Comparison of ENCODE assay signal across 23 mouse cellular contexts in the genomic region with DNA sequence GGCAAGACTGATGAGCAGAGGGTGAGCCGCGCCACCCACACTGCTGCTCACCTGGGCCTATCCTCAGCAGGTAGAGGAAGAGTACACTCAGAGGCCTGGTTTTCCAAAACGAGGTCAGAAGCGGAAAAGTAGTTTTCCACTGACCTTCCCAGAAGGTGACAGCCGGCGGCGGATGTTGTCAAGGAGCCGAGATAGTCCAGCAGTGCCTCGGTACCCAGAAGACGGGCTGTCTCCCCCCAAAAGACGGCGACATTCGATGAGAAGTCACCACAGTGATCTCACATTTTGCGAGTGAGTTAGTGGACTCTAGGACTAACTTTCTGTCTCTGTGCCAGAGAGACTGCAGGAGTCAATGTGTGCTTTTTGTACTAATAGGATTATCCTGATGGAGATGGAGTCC.
"Had no signal": no experiment of that assay in that cellular context is flagged by ENCODE, and none has a peak within 500 bp of the region (broad histone marks: within the 10 kb centered on the region; RNA-seq: fewer than 3 reads in every experiment).

No protein-coding gene starts in this region.

- ATAC-seq: hindbrain, postnatal 0 days; intestine, embryonic 16.5 days had no signal

- H3K9me3 ChIP-seq: heart, embryonic 12.5 days; hindbrain, embryonic 13.5 days; hindbrain, embryonic 15.5 days; kidney, embryonic 15.5 days; limb, embryonic 13.5 days; limb, embryonic 15.5 days; liver, embryonic 12.5 days had no signal

- H3K27ac ChIP-seq: hindbrain, embryonic 13.5 days; hindbrain, embryonic 15.5 days; hindbrain, postnatal 0 days; kidney, embryonic 15.5 days; kidney, postnatal 0 days; limb, embryonic 13.5 days; limb, embryonic 15.5 days; liver, embryonic 12.5 days had no signal

- H3K9ac ChIP-seq: heart, embryonic 12.5 days; hindbrain, embryonic 13.5 days; hindbrain, embryonic 15.5 days; kidney, embryonic 15.5 days; limb, embryonic 13.5 days; limb, embryonic 15.5 days; liver, embryonic 12.5 days had no signal

- H3K4me1 ChIP-seq: hindbrain, embryonic 13.5 days; hindbrain, embryonic 15.5 days; kidney, embryonic 15.5 days; limb, embryonic 13.5 days; limb, embryonic 15.5 days; liver, embryonic 12.5 days had no signal

- DNase-seq: gastrocnemius, postnatal 14 days; gastrocnemius, postnatal 36 days; heart, adult 18-20 months; heart, postnatal 14 days; heart, postnatal 36 days; kidney, adult 11 months; kidney, adult 2 months; kidney, adult 9 months; kidney, postnatal 14 days; kidney, postnatal 36 days; layer of hippocampus, adult 9-11 months; layer of hippocampus, postnatal 36 days; left cerebral cortex, postnatal 4 days had no signal

- H3K4me3 ChIP-seq: heart, embryonic 12.5 days; hindbrain, embryonic 13.5 days; hindbrain, embryonic 15.5 days; kidney, embryonic 15.5 days; limb, embryonic 13.5 days; limb, embryonic 15.5 days; liver, embryonic 12.5 days had no signal

- H3K27me3 ChIP-seq: heart, embryonic 12.5 days; hindbrain, embryonic 13.5 days; hindbrain, embryonic 15.5 days; kidney, embryonic 15.5 days; limb, embryonic 13.5 days; limb, embryonic 15.5 days; liver, embryonic 12.5 days had no signal

- H3K4me2 ChIP-seq: heart, embryonic 12.5 days; hindbrain, embryonic 13.5 days; hindbrain, embryonic 15.5 days; kidney, embryonic 15.5 days; limb, embryonic 13.5 days; limb, embryonic 15.5 days; liver, embryonic 12.5 days had no signal
